Mouse (Mus musculus) cerebellum, adult 9-11 months (tissue): ENCODE results near the gene H1foo.

ENCODE experiments used
- DNase-seq: peaks from one replicate; pipeline ENCODE4 v3.0.0; 2022

H1foo gene

GRCm38 (mm10) chr6:115944638-115945037 is at the start of gene H1foo:
Gene H1foo (plus strand): TSS chr6:115944938.
- no peak for DNase-seq

- no peak for DNase-seq
These were observed 48.4 kb upstream of the H1foo start for GRCm38 (mm10) chr6:115896346-115896745.

- no peak for DNase-seq
These were observed 47.6 kb upstream of the H1foo start for GRCm38 (mm10) chr6:115897117-115897516.

- no peak for DNase-seq
These were observed 46.7 kb upstream of the H1foo start for GRCm38 (mm10) chr6:115897926-115898520.

- peak; percentile 86 for DNase-seq
These were observed 43.7 kb upstream of the H1foo start for GRCm38 (mm10) chr6:115901062-115901461.

- DNase-seq = peak; percentile 61
These were observed 43.2 kb upstream of the H1foo start for GRCm38 (mm10) chr6:115901489-115901931.

GRCm38 (mm10) chr6:115902545-115902944 is 42.2 kb upstream of the H1foo start:
- DNase-seq = no peak

- DNase-seq = no peak
These were observed 39.2 kb upstream of the H1foo start for GRCm38 (mm10) chr6:115905568-115905967.

GRCm38 (mm10) chr6:115906455-115906854 is 38.3 kb upstream of the H1foo start:
- no peak for DNase-seq

- DNase-seq = no peak
These were observed 37.9 kb upstream of the H1foo start for GRCm38 (mm10) chr6:115906871-115907270.

GRCm38 (mm10) chr6:115908421-115908982 is 36.2 kb upstream of the H1foo start:
- DNase-seq = no peak

GRCm38 (mm10) chr6:115909052-115909451 is 35.7 kb upstream of the H1foo start:
- DNase-seq = no peak

- DNase-seq = no peak
These were observed 34.8 kb upstream of the H1foo start for GRCm38 (mm10) chr6:115909940-115910339.

GRCm38 (mm10) chr6:115911763-115912162 is 33.0 kb upstream of the H1foo start:
- no peak for DNase-seq

GRCm38 (mm10) chr6:115913482-115913881 is 31.3 kb upstream of the H1foo start:
- DNase-seq = no peak

- DNase-seq = peak; percentile 82
These were observed 30.1 kb upstream of the H1foo start for GRCm38 (mm10) chr6:115914511-115915202.

GRCm38 (mm10) chr6:115915601-115916445 is 28.9 kb upstream of the H1foo start:
- DNase-seq = peak; percentile 80

GRCm38 (mm10) chr6:115916611-115917010 is 28.1 kb upstream of the H1foo start:
- peak; percentile 82 for DNase-seq

- no peak for DNase-seq
These were observed 26.1 kb upstream of the H1foo start for GRCm38 (mm10) chr6:115918615-115919014.

GRCm38 (mm10) chr6:115919876-115920275 is 24.9 kb upstream of the H1foo start:
- no peak for DNase-seq

GRCm38 (mm10) chr6:115924829-115925228 is 19.9 kb upstream of the H1foo start:
- DNase-seq = no peak

- no peak for DNase-seq
These were observed 18.3 kb upstream of the H1foo start for GRCm38 (mm10) chr6:115926416-115926815.
